Mouse (Mus musculus) intestine, postnatal 0 days (tissue): ENCODE measurements around the gene Nlrp1b. TPM values are rescaled to one million over a fixed set of nuclear protein-coding genes. Genes with fewer than 3 reads are reported as not detected.

Source experiments
- ATAC-seq: fragments of 200-750 bp; cut with Nextera tagmentation; 2 replicates; pipeline ENCODE4 v1.8.0; 2017; ENCODE audit warnings: mild to moderate bottlenecking, moderate TSS enrichment, moderate library complexity
- H3K27ac ChIP-seq: fragments of 300-500 bp; sonication (generic); 2 replicates; pipeline ENCODE4 v1.5.1; 2014; ENCODE audit warnings: mild to moderate bottlenecking, low read depth, low read length, moderate library complexity
- H3K27me3 ChIP-seq: fragments of 300-500 bp; sonication (generic); replicated peaks from 2 replicates; pipeline ENCODE4 v1.6.1; 2014; ENCODE audit warnings: low read length, mixed read lengths; ENCODE audit not compliant: control insufficient read depth, insufficient read depth
- H3K36me3 ChIP-seq: fragments of 300-500 bp; sonication (generic); 2 replicates; pipeline ENCODE4 v1.6.1; 2014; ENCODE audit warnings: mild to moderate bottlenecking, moderate library complexity; ENCODE audit not compliant: control insufficient read depth, insufficient read depth
- H3K4me1 ChIP-seq: fragments of 300-500 bp; sonication (generic); replicated peaks from 2 replicates; pipeline ENCODE4 v1.6.1; 2014; ENCODE audit warnings: antibody characterized with exemption, low read length, mixed read lengths; ENCODE audit not compliant: control insufficient read depth, insufficient read depth
- H3K4me2 ChIP-seq: fragments of 300-500 bp; sonication (generic); replicated peaks from 2 replicates; pipeline ENCODE4 v1.6.1; 2014; ENCODE audit warnings: low read depth, mild to moderate bottlenecking, moderate library complexity
- H3K4me3 ChIP-seq: fragments of 300-500 bp; sonication (generic); 2 replicates; pipeline ENCODE4 v1.5.1; 2014; ENCODE audit warnings: low read depth, low read length
- H3K9ac ChIP-seq: fragments of 300-500 bp; sonication (generic); 2 replicates; pipeline ENCODE4 v1.6.1; 2014; ENCODE audit warnings: mild to moderate bottlenecking, low read depth, low read length
- H3K9me3 ChIP-seq: fragments of 300-500 bp; sonication (generic); 2 replicates; pipeline ENCODE4 v1.6.1; 2016; ENCODE audit warnings: mixed run types; ENCODE audit not compliant: control insufficient read depth
- CTCF ChIP-seq: sonication (generic); IDR thresholded peaks from 2 replicates; pipeline ENCODE4 v1.5.1; 2016; ENCODE audit warnings: low read depth, mild to moderate bottlenecking, control low read depth, antibody characterized with exemption, moderate library complexity
- WGBS: fragments of 180-500 bp; shearing (Covaris S2); extraction: QIAGEN DNeasy Blood & Tissue Kit; methylation state at CpG from one replicate; pipeline ENCODE4 v1.1.7; 2014; 5-methylcytosine and 5-hydroxymethylcytosine counted together
- polyA plus RNA-seq: library from polyadenylated mRNA; unstranded; fragments of >200 nt; fragmentation: Nextera tagmentation; extraction: Ambion mirVana; gene quantifications from 2 replicates; pipeline ENCODE4 v1.2.1, GENCODE M21; 2015

The Nlrp1b gene
- polyA plus RNA-seq, 1 experiment from 2014 or later, result 0.10 TPM

DNA sequence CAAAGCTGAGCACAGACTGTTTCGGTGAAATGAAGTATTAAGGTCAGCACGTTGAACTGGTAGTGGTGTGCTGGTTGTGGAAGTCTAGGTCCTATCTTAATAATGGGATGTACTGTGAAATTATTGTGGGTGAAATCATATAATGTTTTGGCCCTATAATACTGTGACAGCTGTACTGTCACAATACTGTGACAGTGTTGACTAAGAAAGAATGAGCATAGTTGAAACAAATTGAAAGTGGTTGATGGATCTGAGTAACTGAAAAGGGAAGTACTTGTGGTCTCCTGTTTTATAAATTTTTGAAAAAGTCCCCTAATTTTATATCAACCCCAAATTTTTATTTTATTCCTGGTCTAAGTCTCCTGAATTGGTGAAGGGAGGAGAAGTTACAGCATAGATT lies 123.4 kb downstream of the Nlrp1b start:
- TF ChIP-seq CTCF, result no peak

DNA sequence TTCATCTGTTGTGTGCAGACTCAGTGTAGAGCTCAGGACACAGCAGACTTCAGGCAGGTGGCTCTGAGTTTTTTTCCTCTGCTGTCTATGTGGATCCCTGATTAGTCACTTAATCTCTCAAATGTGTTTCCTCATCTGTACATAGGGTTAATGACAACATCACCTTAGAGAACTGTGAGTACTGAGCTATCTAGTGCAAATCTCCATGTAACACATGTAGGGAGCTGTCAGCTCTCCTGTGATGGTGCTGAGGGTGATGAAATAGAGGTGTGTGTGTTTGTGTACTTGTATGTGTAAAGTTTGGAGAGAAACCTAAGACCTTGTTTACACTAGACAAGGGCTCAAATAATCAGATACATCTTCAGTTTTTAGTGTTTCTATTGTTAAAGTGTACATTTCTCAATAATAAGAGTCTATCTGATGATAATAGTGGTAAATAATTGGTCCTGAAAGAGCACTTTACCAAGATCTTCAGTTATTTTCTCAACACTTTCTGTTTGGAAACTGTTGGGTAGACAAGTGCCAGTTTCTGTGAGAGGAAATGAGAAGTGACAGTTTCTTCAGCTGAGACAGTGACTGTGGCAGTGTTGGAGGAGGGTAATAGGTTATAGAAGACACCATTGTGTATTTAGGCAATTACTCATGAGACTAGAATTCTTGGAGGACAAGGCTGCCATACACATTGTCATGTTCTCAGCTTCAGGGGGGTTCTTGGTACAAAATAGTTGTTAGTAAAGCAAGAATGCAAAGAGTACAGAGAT lies 124.1 kb downstream of the Nlrp1b start:
- Histone ChIP-seq H3K9me3 (no peaks in the 10 kb centered on the region), H3K4me3 (no peak overlapping the region), H3K9ac (no peak overlapping the region), H3K4me1 (no peaks in the 10 kb centered on the region), H3K27ac (no peak overlapping the region), H3K27me3 (no peaks in the 10 kb centered on the region), H3K4me2 (no peak overlapping the region), H3K36me3 (no peaks in the 10 kb centered on the region)
- no peak for TF ChIP-seq CTCF
- no peak for ATAC-seq

More for the DNA sequence above, 123.4 kb downstream of the Nlrp1b start:
- Histone ChIP-seq H3K9me3 (no peaks in the 10 kb centered on the region), H3K36me3 (no peaks in the 10 kb centered on the region), H3K27me3 (no peaks in the 10 kb centered on the region), H3K9ac (no peak overlapping the region), H3K4me3 (no peak overlapping the region), H3K4me1 (no peaks in the 10 kb centered on the region), H3K4me2 (no peak overlapping the region), H3K27ac (no peak overlapping the region)
- no peak for ATAC-seq
- WGBS, result 76% methylated on average over 2 of the region's 2 CpGs

- no peak for TF ChIP-seq CTCF
- H3K9me3 ChIP-seq, result no peaks in the 10 kb centered on the region
- H3K4me3 ChIP-seq, result no peak overlapping the region
- no peak for ATAC-seq
- no peaks in the 10 kb centered on the region for H3K36me3 ChIP-seq
- no peak overlapping the region for H3K27ac ChIP-seq
- H3K4me2 ChIP-seq, result no peak overlapping the region
- H3K9ac ChIP-seq, result no peak overlapping the region
- H3K4me1 ChIP-seq, result no peaks in the 10 kb centered on the region
- H3K27me3 ChIP-seq, result no peaks in the 10 kb centered on the region
Measured at GRCm38 (mm10) chr11:71103931-71104330, 126.6 kb downstream of the Nlrp1b start.

Other genes with a start within 250 kb of the Nlrp1b start
- 137 and 145 TPM in 2 replicates for gene C1qbp, start 247.7 kb downstream of the Nlrp1b start, polyA plus RNA-seq
- 3.5 and 3.6 TPM in 2 replicates for gene Dhx33, start 226.3 kb downstream of the Nlrp1b start, polyA plus RNA-seq
- 10.3 and 11.2 TPM in 2 replicates for gene Mis12, start 211.1 kb downstream of the Nlrp1b start, polyA plus RNA-seq
- gene Derl2, start 210.9 kb downstream of the Nlrp1b start, polyA plus RNA-seq, result 76.0 and 77.4 TPM in 2 replicates
- 17.6 and 20.4 TPM in 2 replicates for gene 6330403K07Rik, start 197.2 kb downstream of the Nlrp1b start, polyA plus RNA-seq
- 0.05 TPM in 2 replicates for gene Nlrp1a, start 86.0 kb downstream of the Nlrp1b start, polyA plus RNA-seq